Mouse (Mus musculus): ENCODE measurements around the gene Bex2. TPM values are rescaled to one million over a fixed set of nuclear protein-coding genes. Genes with fewer than 3 reads are reported as not detected.
"Not testable (repeated sequence)": the region's sequence is repeated elsewhere in the genome, so short reads cannot be mapped to it uniquely, and the experiment has no call there.

Bex2 gene
- 83.0 and 87.4 TPM in 2 replicates for polyA plus RNA-seq (2015; fragmentation: Nextera tagmentation; extraction: Ambion mirVana)

- not testable (repeated sequence) for H3K9ac ChIP-seq; H3K9me3 ChIP-seq (replicated peaks); H3K36me3 ChIP-seq; H3K4me1 ChIP-seq; H3K27ac ChIP-seq
- H3K27me3 ChIP-seq, result peaks cover 23% of the 10 kb centered on the region
- peak; percentile 97 for ATAC-seq (replicated peaks; ENCODE audit: low FRiP score)
- peak within 1 kb of the TSS; percentile 41 for H3K4me3 ChIP-seq (replicated peaks)
- H3K4me2 ChIP-seq, result peak within 1 kb of the TSS; percentile 54
- 28% methylated on average over 11 of the region's 32 CpGs for WGBS
Observed at GRCm38 (mm10) chrX:136068020-136068419, at the start of gene Bex2. Bex2 (minus strand) TSS chrX:136068236.

- H3K9me3 ChIP-seq (replicated peaks), result no peaks in the 10 kb centered on the region
- peak; percentile 98 for ATAC-seq (replicated peaks; ENCODE audit: low FRiP score)
- H3K9ac ChIP-seq, result no peak overlapping the region
- no peaks in the 10 kb centered on the region for H3K36me3 ChIP-seq
- no peaks in the 10 kb centered on the region for H3K4me1 ChIP-seq
- H3K4me3 ChIP-seq (replicated peaks), result peak overlapping the region; percentile 46
- peak overlapping the region; percentile 67 for H3K4me2 ChIP-seq
- WGBS, result 22% methylated on average over 23 of the region's 23 CpGs
- H3K27me3 ChIP-seq, result peaks cover 47% of the 10 kb centered on the region
- no peak overlapping the region for H3K27ac ChIP-seq
Observed at GRCm38 (mm10) chrX:136115419-136115961, 47.5 kb upstream of the Bex2 start.

DNA sequence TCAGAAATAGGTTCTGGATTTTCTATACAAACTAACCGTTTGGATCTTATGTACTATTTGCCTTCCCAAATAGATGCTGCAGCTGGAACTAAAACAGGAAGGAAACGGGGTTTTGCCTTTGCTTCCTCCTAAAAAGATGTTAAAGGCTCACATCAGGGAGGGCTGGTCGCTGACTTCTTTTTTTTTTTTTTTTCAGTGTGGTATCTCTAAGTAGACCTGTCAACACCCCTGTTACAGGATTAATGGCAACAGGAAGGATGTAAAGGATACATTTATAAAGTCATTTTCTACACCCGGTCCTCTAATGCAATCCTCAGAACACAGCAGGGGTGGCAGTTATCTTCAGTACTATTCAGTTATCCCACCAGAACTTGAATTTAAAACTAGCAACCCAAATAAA, 47.0 kb upstream of the Bex2 start:
- 45% methylated on average over 4 of the region's 4 CpGs for WGBS
- Histone ChIP-seq H3K27ac (no peak overlapping the region), H3K4me1 (no peaks in the 10 kb centered on the region), H3K9ac (no peak overlapping the region), H3K9me3 (replicated peaks) (no peaks in the 10 kb centered on the region), H3K36me3 (no peaks in the 10 kb centered on the region), H3K27me3 (peaks cover 50% of the 10 kb centered on the region), H3K4me2 (peak overlapping the region; percentile 67), H3K4me3 (replicated peaks) (peak overlapping the region; percentile 46)
- ATAC-seq (replicated peaks; ENCODE audit: low FRiP score), result no peak

DNA sequence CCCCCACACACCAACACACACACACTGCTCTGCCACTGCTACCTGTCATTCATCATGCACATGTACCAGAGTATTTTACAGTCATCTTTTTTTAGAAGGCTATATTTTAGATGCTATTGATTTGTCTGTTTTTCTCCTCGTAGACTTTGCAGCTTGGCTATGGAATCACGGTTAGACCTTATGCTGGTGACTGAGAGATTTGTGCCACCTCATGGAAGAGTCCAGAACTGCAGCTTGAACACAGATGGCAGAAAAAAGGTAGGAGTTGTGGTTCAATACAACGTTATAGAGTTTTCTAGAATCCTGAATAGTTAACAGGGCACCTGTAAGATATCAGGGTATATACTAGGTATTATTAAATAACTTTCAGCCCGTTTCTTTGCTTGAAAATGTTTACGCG, 39.9 kb upstream of the Bex2 start:
- H3K27me3 ChIP-seq, result peaks cover 54% of the 10 kb centered on the region
- no peaks in the 10 kb centered on the region for H3K36me3 ChIP-seq
- no peak overlapping the region for H3K27ac ChIP-seq
- no peak for ATAC-seq (replicated peaks; ENCODE audit: low FRiP score)
- H3K9ac ChIP-seq, result no peak overlapping the region
- no peak overlapping the region for H3K4me3 ChIP-seq (replicated peaks)
- no peaks in the 10 kb centered on the region for H3K4me1 ChIP-seq
- 51% methylated on average over 6 of the region's 6 CpGs for WGBS
- H3K4me2 ChIP-seq, result no peak overlapping the region
- H3K9me3 ChIP-seq (replicated peaks), result no peaks in the 10 kb centered on the region

- no peaks in the 10 kb centered on the region for H3K4me1 ChIP-seq
- ATAC-seq (replicated peaks; ENCODE audit: low FRiP score), result no peak
- H3K27me3 ChIP-seq, result peaks cover 32% of the 10 kb centered on the region
- no peak overlapping the region for H3K4me3 ChIP-seq (replicated peaks)
- H3K4me2 ChIP-seq, result no peak overlapping the region
- 76% methylated on average over 3 of the region's 3 CpGs for WGBS
- no peak overlapping the region for H3K9ac ChIP-seq
- H3K27ac ChIP-seq, result no peak overlapping the region
- no peaks in the 10 kb centered on the region for H3K36me3 ChIP-seq
- no peaks in the 10 kb centered on the region for H3K9me3 ChIP-seq (replicated peaks)
Observed at GRCm38 (mm10) chrX:136104724-136105088, 36.7 kb upstream of the Bex2 start.

- Histone ChIP-seq H3K9ac (no peak overlapping the region), H3K27ac (no peak overlapping the region), H3K4me1 (no peaks in the 10 kb centered on the region), H3K27me3 (peaks cover 27% of the 10 kb centered on the region), H3K4me2 (no peak overlapping the region), H3K4me3 (replicated peaks) (no peak overlapping the region), H3K36me3 (no peaks in the 10 kb centered on the region), H3K9me3 (replicated peaks) (no peaks in the 10 kb centered on the region)
- 67% methylated on average over 4 of the region's 4 CpGs for WGBS
- no peak for ATAC-seq (replicated peaks; ENCODE audit: low FRiP score)
Observed at GRCm38 (mm10) chrX:136104046-136104723, 36.1 kb upstream of the Bex2 start.

DNA sequence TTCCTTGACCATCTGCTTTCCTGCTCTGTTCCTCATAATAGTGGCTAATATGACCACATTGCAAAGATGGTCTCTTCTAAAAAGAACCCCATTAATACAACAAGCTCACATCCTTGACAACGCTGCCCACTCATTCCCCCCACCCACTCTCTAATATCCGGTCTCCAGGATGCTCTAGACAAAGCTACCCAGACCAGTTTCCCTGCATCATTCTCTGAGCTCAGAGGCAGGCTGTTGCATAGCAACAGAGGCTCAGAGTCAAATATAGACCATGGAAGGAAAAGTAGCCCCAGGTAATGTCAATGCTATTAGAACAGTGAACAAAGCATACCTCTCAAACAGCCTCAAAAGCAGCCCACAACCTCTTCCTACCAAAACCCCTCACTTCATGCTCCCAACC, 26.4 kb upstream of the Bex2 start:
- no peak overlapping the region for H3K4me2 ChIP-seq
- 56% methylated on average over 2 of the region's 2 CpGs for WGBS
- no peak for ATAC-seq (replicated peaks; ENCODE audit: low FRiP score)
- H3K9me3 ChIP-seq (replicated peaks), result no peaks in the 10 kb centered on the region
- H3K4me1 ChIP-seq, result no peaks in the 10 kb centered on the region
- no peak overlapping the region for H3K9ac ChIP-seq
- H3K27ac ChIP-seq, result no peak overlapping the region
- no peaks in the 10 kb centered on the region for H3K36me3 ChIP-seq
- no peak overlapping the region for H3K4me3 ChIP-seq (replicated peaks)
- peaks cover 23% of the 10 kb centered on the region; the same call in 1 of the 2 replicates for H3K27me3 ChIP-seq

DNA sequence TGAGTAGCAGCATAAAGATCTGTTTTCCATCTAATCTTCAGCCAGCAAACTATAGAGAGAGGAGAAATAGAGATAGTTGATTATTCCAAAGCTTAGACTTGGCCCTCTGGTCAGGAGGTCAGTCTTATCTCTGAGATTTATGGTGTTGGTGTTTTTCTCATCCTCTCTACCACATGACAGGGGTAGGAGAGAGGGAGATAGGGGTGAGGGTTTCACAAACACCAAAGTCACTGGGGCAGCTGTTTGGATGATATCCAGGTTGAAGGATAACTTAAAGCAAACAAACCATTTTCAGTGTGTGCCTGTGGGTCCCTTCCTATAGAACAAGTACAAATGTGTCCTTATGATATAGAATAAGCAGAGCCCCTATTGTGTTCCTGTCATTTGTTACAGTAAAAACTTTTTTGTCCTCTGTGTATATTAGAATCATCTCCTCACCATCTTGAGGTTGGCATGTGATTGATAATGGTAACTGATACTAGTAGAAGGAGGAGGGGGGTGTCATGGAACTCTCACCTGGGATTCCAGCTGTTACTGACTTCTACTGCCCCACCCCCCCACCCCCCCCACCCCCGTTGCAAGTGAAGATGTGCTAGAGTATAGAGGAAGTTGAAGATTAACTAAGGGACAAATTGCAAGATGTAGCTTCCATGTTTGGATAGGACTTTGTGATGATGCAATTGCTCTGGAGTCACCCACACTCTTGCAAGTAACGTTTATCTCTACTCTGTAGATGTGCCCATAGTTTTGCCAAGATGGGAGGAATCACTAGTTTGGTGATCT, 24.7 kb upstream of the Bex2 start:
- Histone ChIP-seq H3K9ac (no peak overlapping the region), H3K4me2 (no peak overlapping the region), H3K27me3 (peaks cover 19% of the 10 kb centered on the region; the same call in 1 of the 2 replicates), H3K4me3 (replicated peaks) (no peak overlapping the region), H3K4me1 (no peaks in the 10 kb centered on the region), H3K27ac (no peak overlapping the region), H3K36me3 (no peaks in the 10 kb centered on the region), H3K9me3 (replicated peaks) (no peaks in the 10 kb centered on the region)
- 24% methylated on average over 2 of the region's 2 CpGs for WGBS
- ATAC-seq (replicated peaks; ENCODE audit: low FRiP score), result no peak

GRCm38 (mm10) chrX:136085155-136085554, 17.1 kb upstream of the Bex2 start, which contains the start of gene Nxf3:
Nxf3 (minus strand) TSS chrX:136085255.
- ATAC-seq (replicated peaks; ENCODE audit: low FRiP score), result no peak
- H3K4me3 ChIP-seq (replicated peaks), result no peak within 1 kb of the TSS
- WGBS, result 77% methylated on average over 9 of the region's 9 CpGs
- no peak within 1 kb of the TSS for H3K4me2 ChIP-seq
- H3K36me3 ChIP-seq, result no peaks in the 10 kb centered on the region
- H3K4me1 ChIP-seq, result no peaks in the 10 kb centered on the region
- no peaks in the 10 kb centered on the region for H3K9me3 ChIP-seq (replicated peaks)
- no peak within 1 kb of the TSS for H3K27ac ChIP-seq
- peaks cover 14% of the 10 kb centered on the region; the same call in 1 of the 2 replicates for H3K27me3 ChIP-seq
- H3K9ac ChIP-seq, result no peak within 1 kb of the TSS

- not testable (repeated sequence) for H3K9ac ChIP-seq; H3K9me3 ChIP-seq (replicated peaks); H3K27ac ChIP-seq; H3K4me1 ChIP-seq; H3K36me3 ChIP-seq
- peak overlapping the region; percentile 41 for H3K4me3 ChIP-seq (replicated peaks)
- H3K4me2 ChIP-seq, result peak overlapping the region; percentile 54
- peaks cover 17% of the 10 kb centered on the region for H3K27me3 ChIP-seq
- 33% methylated on average over 12 of the region's 48 CpGs for WGBS
- ATAC-seq (replicated peaks; ENCODE audit: low FRiP score), result peak; percentile 67
Observed at GRCm38 (mm10) chrX:136067201-136067991, 640 bp downstream of the Bex2 start.

DNA sequence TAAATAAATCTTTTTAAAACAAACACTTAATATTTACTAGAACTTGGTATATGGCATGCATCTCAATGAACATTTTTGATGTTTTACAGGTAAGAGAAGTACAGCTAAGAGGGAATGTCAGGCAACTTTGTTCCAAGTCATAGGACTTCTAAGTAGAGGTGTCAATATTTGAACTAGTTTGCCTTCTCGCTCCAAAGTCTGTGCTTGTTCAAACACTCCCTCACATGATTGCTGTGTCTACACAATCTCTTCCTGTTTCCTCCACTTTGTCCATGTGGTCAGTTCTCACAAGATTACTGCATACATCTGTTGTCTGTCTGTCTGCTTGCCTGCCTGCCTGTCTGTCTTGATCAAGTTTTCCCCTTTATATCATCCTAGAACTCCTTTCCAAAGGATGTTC, 7.3 kb downstream of the Bex2 start:
- H3K9ac ChIP-seq, result no peak overlapping the region
- no peaks in the 10 kb centered on the region for H3K9me3 ChIP-seq (replicated peaks)
- H3K27me3 ChIP-seq, result peaks cover 15% of the 10 kb centered on the region
- H3K27ac ChIP-seq, result no peak overlapping the region
- no peaks in the 10 kb centered on the region for H3K4me1 ChIP-seq
- no peak overlapping the region for H3K4me3 ChIP-seq (replicated peaks)
- no peaks in the 10 kb centered on the region for H3K36me3 ChIP-seq
- H3K4me2 ChIP-seq, result no peak overlapping the region
- ATAC-seq (replicated peaks; ENCODE audit: low FRiP score), result no peak
- 77% methylated on average over 1 of the region's 1 CpGs for WGBS

GRCm38 (mm10) chrX:136051219-136051618, 16.8 kb downstream of the Bex2 start:
- no peak for ATAC-seq (replicated peaks; ENCODE audit: low FRiP score)
- Histone ChIP-seq H3K4me3 (replicated peaks) (no peak overlapping the region), H3K9me3 (replicated peaks) (no peaks in the 10 kb centered on the region), H3K9ac (no peak overlapping the region), H3K4me1 (no peaks in the 10 kb centered on the region), H3K27ac (no peak overlapping the region), H3K4me2 (no peak overlapping the region), H3K27me3 (peaks cover 25% of the 10 kb centered on the region), H3K36me3 (no peaks in the 10 kb centered on the region)
- 69% methylated on average over 2 of the region's 2 CpGs for WGBS

All from kidney, embryonic 15.5 days (tissue).